Mouse (Mus musculus) spleen, adult 2 months (tissue): ENCODE data around the gene Cited4.

ENCODE experiments used
- CTCF ChIP-seq: fragments of 200-500 bp; IDR thresholded peaks from 2 replicates; pipeline ENCODE4 v1.5.1; 2011; ENCODE audit warnings: mild to moderate bottlenecking, inconsistent platforms; ENCODE audit not compliant: insufficient read depth, insufficient read length, insufficient replicate concordance; ENCODE audit errors: extremely low read depth
- POLR2A ChIP-seq: fragments of 200-500 bp; IDR thresholded peaks from 2 replicates; pipeline ENCODE4 v1.6.1; 2011; ENCODE audit warnings: low read depth, low read length, inconsistent platforms

DNA sequence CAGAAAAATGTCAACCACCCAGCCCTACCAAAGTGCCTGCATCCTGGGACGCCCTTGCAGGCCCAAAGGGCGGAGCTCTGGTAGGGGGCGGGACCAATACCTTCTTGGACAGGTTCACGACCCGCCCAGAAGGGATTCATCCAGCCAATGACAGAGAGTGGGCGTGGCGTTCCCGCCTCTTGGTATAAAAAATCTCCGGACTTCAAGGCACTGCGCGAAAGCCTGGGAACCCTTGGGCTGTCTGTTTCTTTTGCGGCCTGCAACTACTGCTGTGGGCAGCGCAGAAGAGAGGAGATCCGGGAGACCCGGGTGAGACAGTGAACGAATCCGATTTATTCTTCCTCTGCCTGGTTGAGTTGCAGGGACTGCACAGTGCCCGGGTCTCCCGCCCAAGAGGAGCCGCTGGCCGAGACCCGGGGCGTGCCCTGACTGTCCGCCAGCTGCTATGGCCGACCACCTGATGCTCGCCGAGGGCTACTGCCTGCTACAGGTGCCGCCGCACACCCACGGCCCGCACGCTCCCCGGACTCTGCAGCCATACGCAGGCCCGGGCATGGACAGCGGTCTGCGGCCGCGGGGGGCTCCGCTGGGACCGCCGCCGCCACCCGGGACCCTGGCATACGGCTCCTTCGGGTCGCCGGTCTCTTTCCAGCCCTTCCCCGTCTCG lies at the start of gene Cited4:
- TF ChIP-seq POLR2A, result no peak
- TF ChIP-seq CTCF, result no peak
